Mouse (Mus musculus) brain, embryonic 14.5 days (tissue): ENCODE measurements at regions not wholly inside any gene's neighbourhood (a gene's known extent, or its start where the extent isn't known, plus 50 kb on each side); places are given as distances from the start of the nearest gene placed in this dataset.

Experiments
- CTCF ChIP-seq: fragments of 200-500 bp; IDR thresholded peaks from 2 replicates; pipeline ENCODE4 v1.5.1; 2012; ENCODE audit warnings: inconsistent platforms, mild to moderate bottlenecking, moderate library complexity, borderline replicate concordance; ENCODE audit not compliant: insufficient read depth, insufficient read length; ENCODE audit errors: extremely low read depth
- POLR2A ChIP-seq: fragments of 200-500 bp; IDR thresholded peaks from 2 replicates; pipeline ENCODE4 v1.6.1; 2012; ENCODE audit warnings: mild to moderate bottlenecking, inconsistent platforms, borderline replicate concordance; ENCODE audit not compliant: poor library complexity, insufficient read depth, insufficient read length, severe bottlenecking; ENCODE audit errors: extremely low read depth

GRCm38 (mm10) chr7:37359473-37359872 is 414.0 kb downstream of the Zfp536 start:
- no peak for TF ChIP-seq CTCF
- no peak for TF ChIP-seq POLR2A
